Mouse (Mus musculus): ENCODE results near the gene Tpcn2. TPM values are rescaled to one million over a fixed set of nuclear protein-coding genes. Genes with fewer than 3 reads are reported as not detected.

Tpcn2 gene
- polyA plus RNA-seq, 1 experiment: not detected

GRCm38 (mm10) chr7:145140656-145141055 lies 143.2 kb downstream of the Tpcn2 start:
- H3K27me3 ChIP-seq (ENCODE audit: control insufficient read depth): no peaks in the 10 kb centered on the region
- no peaks in the 10 kb centered on the region for H3K36me3 ChIP-seq (ENCODE audit: control insufficient read depth)

GRCm38 (mm10) chr7:145139576-145139975 lies 144.2 kb downstream of the Tpcn2 start:
- peaks cover 11% of the 10 kb centered on the region for H3K9me3 ChIP-seq (ENCODE audit: control insufficient read depth, low read length)
- H3K4me1 ChIP-seq (ENCODE audit: control insufficient read depth): no peaks in the 10 kb centered on the region
- no peak overlapping the region for H3K4me3 ChIP-seq (replicated peaks)
- TF ChIP-seq GATA1 (IDR thresholded peaks at IDR 0.05; ENCODE audit: low read length): no peak
- TF ChIP-seq TAL1 (IDR thresholded peaks at IDR 0.05; ENCODE audit: low read length): no peak
- H3K36me3 ChIP-seq (ENCODE audit: control insufficient read depth): no peaks in the 10 kb centered on the region
- H3K27me3 ChIP-seq (ENCODE audit: control insufficient read depth): no peaks in the 10 kb centered on the region

More at GRCm38 (mm10) chr7:145140656-145141055, 143.2 kb downstream of the Tpcn2 start:
- Histone ChIP-seq H3K9me3 (ENCODE audit: control insufficient read depth, low read length) (peaks cover 11% of the 10 kb centered on the region), H3K4me1 (ENCODE audit: control insufficient read depth) (no peaks in the 10 kb centered on the region), H3K4me3 (replicated peaks) (no peak overlapping the region)
- TF ChIP-seq TAL1 (IDR thresholded peaks at IDR 0.05; ENCODE audit: low read length) (no peak), GATA1 (IDR thresholded peaks at IDR 0.05; ENCODE audit: low read length) (no peak)

- Histone ChIP-seq H3K27me3 (ENCODE audit: control insufficient read depth) (no peaks in the 10 kb centered on the region), H3K4me1 (ENCODE audit: control insufficient read depth) (no peaks in the 10 kb centered on the region), H3K36me3 (ENCODE audit: control insufficient read depth) (no peaks in the 10 kb centered on the region), H3K4me3 (replicated peaks) (no peak overlapping the region), H3K9me3 (ENCODE audit: control insufficient read depth, low read length) (peaks cover 11% of the 10 kb centered on the region)
- TF ChIP-seq TAL1 (IDR thresholded peaks at IDR 0.05; ENCODE audit: low read length) (no peak), GATA1 (IDR thresholded peaks at IDR 0.05; ENCODE audit: low read length) (no peak)
These were observed 144.7 kb downstream of the Tpcn2 start for GRCm38 (mm10) chr7:145139100-145139499.

GRCm38 (mm10) chr7:145137871-145138270 lies 145.9 kb downstream of the Tpcn2 start:
- no peak overlapping the region for H3K4me3 ChIP-seq (replicated peaks)
- TF ChIP-seq TAL1 (IDR thresholded peaks at IDR 0.05; ENCODE audit: low read length) (no peak), GATA1 (IDR thresholded peaks at IDR 0.05; ENCODE audit: low read length) (no peak)

GRCm38 (mm10) chr7:145136831-145137230 lies 147.0 kb downstream of the Tpcn2 start:
- Histone ChIP-seq H3K4me1 (ENCODE audit: control insufficient read depth) (no peaks in the 10 kb centered on the region), H3K4me3 (replicated peaks) (no peak overlapping the region), H3K27me3 (ENCODE audit: control insufficient read depth) (no peaks in the 10 kb centered on the region), H3K36me3 (ENCODE audit: control insufficient read depth) (no peaks in the 10 kb centered on the region), H3K9me3 (ENCODE audit: control insufficient read depth, low read length) (peaks cover 11% of the 10 kb centered on the region)
- TF ChIP-seq TAL1 (IDR thresholded peaks at IDR 0.05; ENCODE audit: low read length) (no peak), GATA1 (IDR thresholded peaks at IDR 0.05; ENCODE audit: low read length) (no peak)

More at GRCm38 (mm10) chr7:145137871-145138270, 145.9 kb downstream of the Tpcn2 start:
- Histone ChIP-seq H3K4me1 (ENCODE audit: control insufficient read depth) (no peaks in the 10 kb centered on the region), H3K9me3 (ENCODE audit: control insufficient read depth, low read length) (peaks cover 11% of the 10 kb centered on the region), H3K27me3 (ENCODE audit: control insufficient read depth) (no peaks in the 10 kb centered on the region), H3K36me3 (ENCODE audit: control insufficient read depth) (no peaks in the 10 kb centered on the region)

Other genes with a start within 250 kb of the Tpcn2 start
- not detected in 2 replicates for gene 1810010D01Rik, start 75.9 kb downstream of the Tpcn2 start, polyA plus RNA-seq (2012)
- gene Mrgprf, start 16.8 kb upstream of the Tpcn2 start, polyA plus RNA-seq (2012): not detected in 2 replicates
- not detected in 2 replicates for gene Mrgprd, start 30.8 kb upstream of the Tpcn2 start, polyA plus RNA-seq (2012)